Comparison of ENCODE assay signal across 21 mouse cellular contexts in genomic region chr12:29897533-29898085, GRCm38 (mm10).
"Had no signal": no experiment of that assay in that cellular context is flagged by ENCODE, and none has a peak within 500 bp of the region (broad histone marks: within the 10 kb centered on the region; RNA-seq: fewer than 3 reads in every experiment).

No protein-coding gene starts in this region.

- H3K4me1 ChIP-seq: liver, embryonic 13.5 days; megakaryocyte, embryonic 14.5 days; midbrain, embryonic 10.5 days; neural tube, embryonic 12.5 days; neural tube, embryonic 15.5 days had no signal

- DNase-seq: kidney, adult 18-20 months; kidney, adult 9 months; kidney, postnatal 14 days; kidney, postnatal 4 days; layer of hippocampus, postnatal 36 days; liver, embryonic 13.5 days; lung, postnatal 36 days; midbrain, embryonic 14.5 days; right cerebral cortex, adult 18-20 months; right cerebral cortex, postnatal 14 days; right cerebral cortex, postnatal 4 days; thymus, adult 2 months; thymus, postnatal 14 days; thymus, postnatal 4 days had no signal

- H3K27me3 ChIP-seq: liver, embryonic 13.5 days; megakaryocyte, embryonic 14.5 days; neural tube, embryonic 12.5 days; neural tube, embryonic 15.5 days had no signal

- H3K4me3 ChIP-seq: left cerebral cortex, adult 2 months; liver, embryonic 13.5 days; midbrain, embryonic 10.5 days; neural tube, embryonic 12.5 days; neural tube, embryonic 15.5 days had no signal

- H3K4me2 ChIP-seq: liver, embryonic 13.5 days; neural tube, embryonic 12.5 days; neural tube, embryonic 15.5 days had no signal

- H3K9me3 ChIP-seq: liver, embryonic 13.5 days; midbrain, embryonic 10.5 days; neural tube, embryonic 12.5 days; neural tube, embryonic 15.5 days had no signal

- H3K36me3 ChIP-seq: liver, embryonic 13.5 days; midbrain, embryonic 10.5 days had no signal

- H3K27ac ChIP-seq: left cerebral cortex, adult 2 months; liver, embryonic 13.5 days; midbrain, embryonic 10.5 days; neural tube, embryonic 12.5 days; neural tube, embryonic 15.5 days; stomach, postnatal 0 days had no signal

- ATAC-seq: intestine, embryonic 16.5 days had no signal

- H3K9ac ChIP-seq: liver, embryonic 13.5 days; neural tube, embryonic 12.5 days; neural tube, embryonic 15.5 days had no signal
